Mouse (Mus musculus): ENCODE measurements around the gene Tdp1. TPM values are rescaled to one million over a fixed set of nuclear protein-coding genes. Genes with fewer than 3 reads are reported as not detected.

Gene Tdp1
- polyA plus RNA-seq, 1 experiment from 2014 or later, result 43.8 TPM

GRCm38 (mm10) chr12:99992362-99992862 is 108.1 kb downstream of the Tdp1 start:
- 80% methylated on average over 11 of the region's 11 CpGs for WGBS (ENCODE audit: insufficient replicate concordance)
- ATAC-seq, result no peak
- no peak overlapping the region for H3K27ac ChIP-seq

GRCm38 (mm10) chr12:99993146-99993890 is 109.0 kb downstream of the Tdp1 start:
- 74% methylated on average over 10 of the region's 10 CpGs for WGBS (ENCODE audit: insufficient replicate concordance)
- Histone ChIP-seq H3K9me3 (replicated peaks) (0 out of 2 replicates have a peak, but pooled peaks cover 4% of the 10 kb centered on the region), H3K9ac (no peak overlapping the region), H3K27ac (no peak overlapping the region), H3K36me3 (no peaks in the 10 kb centered on the region), H3K27me3 (replicated peaks) (no peaks in the 10 kb centered on the region), H3K4me2 (no peak overlapping the region), H3K4me1 (no peaks in the 10 kb centered on the region), H3K4me3 (no peak overlapping the region)
- ATAC-seq, result no peak

More at GRCm38 (mm10) chr12:99992362-99992862, 108.1 kb downstream of the Tdp1 start:
- Histone ChIP-seq H3K27me3 (replicated peaks) (no peaks in the 10 kb centered on the region), H3K9ac (no peak overlapping the region), H3K4me1 (no peaks in the 10 kb centered on the region), H3K4me2 (no peak overlapping the region), H3K9me3 (replicated peaks) (0 out of 2 replicates have a peak, but pooled peaks cover 4% of the 10 kb centered on the region), H3K4me3 (no peak overlapping the region), H3K36me3 (no peaks in the 10 kb centered on the region)

GRCm38 (mm10) chr12:99995951-99996350 is 111.6 kb downstream of the Tdp1 start:
- Histone ChIP-seq H3K27me3 (replicated peaks) (no peaks in the 10 kb centered on the region), H3K4me1 (no peaks in the 10 kb centered on the region), H3K9me3 (replicated peaks) (0 out of 2 replicates have a peak, but pooled peaks cover 3% of the 10 kb centered on the region), H3K36me3 (no peaks in the 10 kb centered on the region), H3K27ac (no peak overlapping the region), H3K9ac (no peak overlapping the region), H3K4me3 (no peak overlapping the region), H3K4me2 (no peak overlapping the region)
- no peak for ATAC-seq
- WGBS (ENCODE audit: insufficient replicate concordance), result 68% methylated on average over 5 of the region's 5 CpGs

- Histone ChIP-seq H3K36me3 (no peaks in the 10 kb centered on the region), H3K9ac (no peak overlapping the region), H3K27me3 (replicated peaks) (no peaks in the 10 kb centered on the region), H3K4me1 (no peaks in the 10 kb centered on the region), H3K27ac (no peak overlapping the region), H3K4me3 (no peak overlapping the region), H3K9me3 (replicated peaks) (no peaks in the 10 kb centered on the region), H3K4me2 (no peak overlapping the region)
- WGBS (ENCODE audit: insufficient replicate concordance), result 61% methylated on average over 5 of the region's 5 CpGs
- no peak for ATAC-seq
Measured at GRCm38 (mm10) chr12:99999726-100000125, 115.4 kb downstream of the Tdp1 start.

GRCm38 (mm10) chr12:100000381-100000780 is 116.1 kb downstream of the Tdp1 start:
- Histone ChIP-seq H3K4me1 (no peaks in the 10 kb centered on the region), H3K9ac (no peak overlapping the region), H3K4me2 (no peak overlapping the region), H3K36me3 (no peaks in the 10 kb centered on the region), H3K4me3 (no peak overlapping the region), H3K27me3 (replicated peaks) (no peaks in the 10 kb centered on the region), H3K27ac (no peak overlapping the region), H3K9me3 (replicated peaks) (no peaks in the 10 kb centered on the region)
- whole genome bisulfite sequencing (ENCODE audit: insufficient replicate concordance), result 70% methylated on average over 7 of the region's 7 CpGs
- no peak for ATAC-seq

GRCm38 (mm10) chr12:100001246-100001645 is 116.9 kb downstream of the Tdp1 start:
- no peak overlapping the region for H3K9ac ChIP-seq
- no peaks in the 10 kb centered on the region for H3K9me3 ChIP-seq (replicated peaks)
- H3K4me1 ChIP-seq, result no peaks in the 10 kb centered on the region
- no peaks in the 10 kb centered on the region for H3K36me3 ChIP-seq
- ATAC-seq, result no peak
- no peak overlapping the region for H3K4me3 ChIP-seq
- H3K4me2 ChIP-seq, result no peak overlapping the region
- H3K27me3 ChIP-seq (replicated peaks), result no peaks in the 10 kb centered on the region
- no peak overlapping the region for H3K27ac ChIP-seq
- WGBS (ENCODE audit: insufficient replicate concordance), result 60% methylated on average over 3 of the region's 3 CpGs

- no peak for ATAC-seq
- H3K9me3 ChIP-seq (replicated peaks), result no peaks in the 10 kb centered on the region
- H3K27ac ChIP-seq, result no peak overlapping the region
- no peaks in the 10 kb centered on the region for H3K36me3 ChIP-seq
- WGBS (ENCODE audit: insufficient replicate concordance), result 59% methylated on average over 3 of the region's 3 CpGs
- H3K9ac ChIP-seq, result no peak overlapping the region
- H3K4me3 ChIP-seq, result no peak overlapping the region
- no peaks in the 10 kb centered on the region for H3K27me3 ChIP-seq (replicated peaks)
- H3K4me2 ChIP-seq, result no peak overlapping the region
- H3K4me1 ChIP-seq, result no peaks in the 10 kb centered on the region
Measured at GRCm38 (mm10) chr12:100001910-100002309, 117.6 kb downstream of the Tdp1 start.

GRCm38 (mm10) chr12:100002914-100003587 is 118.7 kb downstream of the Tdp1 start:
- Histone ChIP-seq H3K4me2 (no peak overlapping the region), H3K4me1 (no peaks in the 10 kb centered on the region), H3K36me3 (no peaks in the 10 kb centered on the region), H3K27ac (no peak overlapping the region), H3K4me3 (no peak overlapping the region), H3K27me3 (replicated peaks) (no peaks in the 10 kb centered on the region), H3K9ac (no peak overlapping the region), H3K9me3 (replicated peaks) (no peaks in the 10 kb centered on the region)
- no peak for ATAC-seq
- 50% methylated on average over 8 of the region's 8 CpGs for WGBS (ENCODE audit: insufficient replicate concordance)

Small RNAs within 50 kb of the gene (microRNA-seq; reads per million reads assigned to microRNA genes)
- gene Gm23291, result not detected

Other genes with a start within 250 kb of the Tdp1 start
- gene Efcab11, start 78 bp upstream of the Tdp1 start, polyA plus RNA-seq (2016; fragmentation: Nextera tagmentation; extraction: Ambion mirVana), result 5.4 and 5.5 TPM in 2 replicates
- gene Kcnk13, start 80.0 kb downstream of the Tdp1 start, polyA plus RNA-seq (2016; fragmentation: Nextera tagmentation; extraction: Ambion mirVana), result 0.46 and 0.59 TPM in 2 replicates
- 212 and 224 TPM in 2 replicates for gene Psmc1, start 225.6 kb downstream of the Tdp1 start, polyA plus RNA-seq (2016; fragmentation: Nextera tagmentation; extraction: Ambion mirVana)